Mouse (Mus musculus): ENCODE results near the gene Ptges2. TPM values are rescaled to one million over a fixed set of nuclear protein-coding genes. Genes with fewer than 3 reads are reported as not detected.
"Not testable (repeated sequence)": the region's sequence is repeated elsewhere in the genome, so short reads cannot be mapped to it uniquely, and the experiment has no call there.

Gene Ptges2
- total RNA-seq, 1 experiment, result 24.9 TPM

GRCm38 (mm10) chr2:32358381-32358780 lies 37.3 kb upstream of the Ptges2 start:
- Histone ChIP-seq H3K9ac (ENCODE audit: insufficient read depth, low read depth, low read length, poor library complexity, severe bottlenecking) (no peak overlapping the region), H3K4me3 (ENCODE audit: insufficient read depth in 1 of 2, low read depth in 1 of 2, low read length in 2 of 2, poor library complexity in 1 of 2, severe bottlenecking in 1 of 2) (no peak overlapping the region), H3K27ac (ENCODE audit: insufficient read depth, low read depth, low read length, poor library complexity, severe bottlenecking) (no peak overlapping the region), H3K9me3 (ENCODE audit: control insufficient read depth, insufficient read depth, low read depth, low read length) (no peaks in the 10 kb centered on the region), H3K4me1 (ENCODE audit: control insufficient read depth in 2 of 2, insufficient read depth in 2 of 2, low read length in 2 of 2, poor library complexity in 1 of 2) (peaks cover 0 to 2% of the 10 kb centered on the region in 2 experiments; a peak in 1 of 4 replicates), H3K36me3 (ENCODE audit: control insufficient read depth, insufficient read depth, low read length, poor library complexity, severe bottlenecking) (no peaks in the 10 kb centered on the region)
- in situ Hi-C loops (cut with MboI; ENCODE audit: low sequenced_read_pairs in 2 of 2, unreplicated experiment in 2 of 2), result no loop called here
- no peak for TF ChIP-seq ZC3H11A (IDR thresholded peaks at IDR 0.05; ENCODE audit: borderline replicate concordance, low read depth, low read length)
- no peak for TF ChIP-seq ZNF384 (IDR thresholded peaks at IDR 0.05; ENCODE audit: low read depth, low read length)
- no peak for TF ChIP-seq MAFK (IDR thresholded peaks at IDR 0.05; ENCODE audit: insufficient read depth, low read depth, low read length)
- TF ChIP-seq HCFC1 (IDR thresholded peaks at IDR 0.05; ENCODE audit: borderline replicate concordance, insufficient read depth, low read length), result no peak
- TF ChIP-seq CHD2 (IDR thresholded peaks at IDR 0.05; ENCODE audit: low read depth, low read length), result no peak
- DNase-seq (ENCODE audit: low read depth, low spot score), result no peak

- H3K9ac ChIP-seq (ENCODE audit: insufficient read depth, low read depth, low read length, poor library complexity, severe bottlenecking), result no peak overlapping the region
- no peaks in the 10 kb centered on the region for H3K36me3 ChIP-seq (ENCODE audit: control insufficient read depth, insufficient read depth, low read length, poor library complexity, severe bottlenecking)
- in situ Hi-C loops (cut with MboI; ENCODE audit: low sequenced_read_pairs in 2 of 2, unreplicated experiment in 2 of 2), result no loop called here
- H3K9me3 ChIP-seq (ENCODE audit: control insufficient read depth, insufficient read depth, low read depth, low read length), result no peaks in the 10 kb centered on the region
- peaks cover 0 to 2% of the 10 kb centered on the region in 2 experiments; a peak in 1 of 4 replicates for H3K4me1 ChIP-seq (ENCODE audit: control insufficient read depth in 2 of 2, insufficient read depth in 2 of 2, low read length in 2 of 2, poor library complexity in 1 of 2)
- peak overlapping the region in 1 of 2 experiments; percentile 79; a peak in 3 of 4 replicates for H3K4me3 ChIP-seq (ENCODE audit: insufficient read depth in 1 of 2, low read depth in 1 of 2, low read length in 2 of 2, poor library complexity in 1 of 2, severe bottlenecking in 1 of 2)
- no peak overlapping the region for H3K27ac ChIP-seq (ENCODE audit: insufficient read depth, low read depth, low read length, poor library complexity, severe bottlenecking)
- no peak for TF ChIP-seq HCFC1 (IDR thresholded peaks at IDR 0.05; ENCODE audit: borderline replicate concordance, insufficient read depth, low read length)
- TF ChIP-seq ZNF384 (IDR thresholded peaks at IDR 0.05; ENCODE audit: low read depth, low read length), result no peak
- no peak for TF ChIP-seq CHD2 (IDR thresholded peaks at IDR 0.05; ENCODE audit: low read depth, low read length)
- no peak for TF ChIP-seq ZC3H11A (IDR thresholded peaks at IDR 0.05; ENCODE audit: borderline replicate concordance, low read depth, low read length)
- TF ChIP-seq MAFK (IDR thresholded peaks at IDR 0.05; ENCODE audit: insufficient read depth, low read depth, low read length), result no peak
- DNase-seq (ENCODE audit: low read depth, low spot score), result no peak
Observed at GRCm38 (mm10) chr2:32360741-32361140, 35.0 kb upstream of the Ptges2 start.

- Histone ChIP-seq H3K36me3 (ENCODE audit: control insufficient read depth, insufficient read depth, low read length, poor library complexity, severe bottlenecking) (no peaks in the 10 kb centered on the region), H3K9ac (ENCODE audit: insufficient read depth, low read depth, low read length, poor library complexity, severe bottlenecking) (peak overlapping the region; percentile 82), H3K9me3 (ENCODE audit: control insufficient read depth, insufficient read depth, low read depth, low read length) (no peaks in the 10 kb centered on the region), H3K4me1 (ENCODE audit: control insufficient read depth in 2 of 2, insufficient read depth in 2 of 2, low read length in 2 of 2, poor library complexity in 1 of 2) (peaks cover 0 to 2% of the 10 kb centered on the region in 2 experiments; a peak in 1 of 4 replicates), H3K27ac (ENCODE audit: insufficient read depth, low read depth, low read length, poor library complexity, severe bottlenecking) (no peak overlapping the region), H3K4me3 (ENCODE audit: insufficient read depth in 1 of 2, low read depth in 1 of 2, low read length in 2 of 2, poor library complexity in 1 of 2, severe bottlenecking in 1 of 2) (peak overlapping the region; percentile 61 to 79)
- in situ Hi-C loops (cut with MboI; ENCODE audit: low sequenced_read_pairs in 2 of 2, unreplicated experiment in 2 of 2), result no loop called here
- TF ChIP-seq ZC3H11A (IDR thresholded peaks at IDR 0.05; ENCODE audit: borderline replicate concordance, low read depth, low read length) (no peak), HCFC1 (IDR thresholded peaks at IDR 0.05; ENCODE audit: borderline replicate concordance, insufficient read depth, low read length) (0 out of 2 replicates have a peak, but pooled peaks have one; percentile 34)
- DNase-seq (ENCODE audit: low read depth, low spot score), result no peak
Observed at GRCm38 (mm10) chr2:32361437-32361836, 34.3 kb upstream of the Ptges2 start.

- H3K4me3 ChIP-seq (ENCODE audit: insufficient read depth in 1 of 2, low read depth in 1 of 2, low read length in 2 of 2, poor library complexity in 1 of 2, severe bottlenecking in 1 of 2), result peak overlapping the region; percentile 67 to 79
- H3K27ac ChIP-seq (ENCODE audit: insufficient read depth, low read depth, low read length, poor library complexity, severe bottlenecking); H3K9me3 ChIP-seq (ENCODE audit: control insufficient read depth, insufficient read depth, low read depth, low read length); in situ Hi-C loops (cut with MboI; ENCODE audit: low sequenced_read_pairs in 2 of 2, unreplicated experiment in 2 of 2); DNase-seq (ENCODE audit: low read depth, low spot score); H3K36me3 ChIP-seq (ENCODE audit: control insufficient read depth, insufficient read depth, low read length, poor library complexity, severe bottlenecking); H3K4me1 ChIP-seq (ENCODE audit: control insufficient read depth in 2 of 2, insufficient read depth in 2 of 2, low read length in 2 of 2, poor library complexity in 1 of 2): not testable (repeated sequence)
- H3K9ac ChIP-seq (ENCODE audit: insufficient read depth, low read depth, low read length, poor library complexity, severe bottlenecking), result peak overlapping the region; percentile 56; the same call in 1 of the 2 replicates
- peak; percentile 90 for TF ChIP-seq ZNF384 (IDR thresholded peaks at IDR 0.05; ENCODE audit: low read depth, low read length)
Observed at GRCm38 (mm10) chr2:32362274-32362673, 33.4 kb upstream of the Ptges2 start.

DNA sequence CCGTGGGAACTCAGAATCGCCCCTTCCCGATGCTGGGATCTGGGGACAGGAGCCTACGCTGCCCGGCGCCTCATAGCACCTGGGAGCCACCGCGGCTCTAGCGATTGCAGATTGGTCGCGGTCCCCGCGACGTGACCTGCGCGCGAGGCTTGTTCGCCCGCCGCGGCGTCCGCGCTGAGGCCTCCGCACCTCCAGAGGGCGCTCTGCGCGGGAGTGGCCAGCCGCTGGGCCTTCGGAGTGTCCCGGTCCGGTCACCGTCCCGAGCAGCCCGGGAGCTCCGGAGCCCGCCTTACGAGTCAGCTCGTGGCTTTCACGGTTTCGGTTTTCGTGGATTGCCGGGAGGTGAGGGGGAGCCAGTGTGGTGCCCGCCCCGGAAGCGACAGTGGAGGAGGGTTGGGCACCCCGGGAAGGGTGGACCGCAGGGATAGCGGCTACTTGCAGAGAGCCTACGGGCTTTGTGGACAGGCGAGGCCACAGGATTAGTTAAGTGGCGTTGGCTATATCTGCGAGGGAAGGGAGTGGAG lies 32.8 kb upstream of the Ptges2 start:
- Histone ChIP-seq H3K9ac (ENCODE audit: insufficient read depth, low read depth, low read length, poor library complexity, severe bottlenecking) (peak overlapping the region; percentile 56), H3K27ac (ENCODE audit: insufficient read depth, low read depth, low read length, poor library complexity, severe bottlenecking) (no peak overlapping the region), H3K4me1 (ENCODE audit: control insufficient read depth in 2 of 2, insufficient read depth in 2 of 2, low read length in 2 of 2, poor library complexity in 1 of 2) (peaks cover 0 to 2% of the 10 kb centered on the region in 2 experiments; a peak in 1 of 4 replicates), H3K36me3 (ENCODE audit: control insufficient read depth, insufficient read depth, low read length, poor library complexity, severe bottlenecking) (peaks cover 2% of the 10 kb centered on the region; the same call in 1 of the 2 replicates), H3K4me3 (ENCODE audit: insufficient read depth in 1 of 2, low read depth in 1 of 2, low read length in 2 of 2, poor library complexity in 1 of 2, severe bottlenecking in 1 of 2) (peak overlapping the region; percentile 67 to 79), H3K9me3 (ENCODE audit: control insufficient read depth, insufficient read depth, low read depth, low read length) (no peaks in the 10 kb centered on the region)
- TF ChIP-seq ZC3H11A (IDR thresholded peaks at IDR 0.05; ENCODE audit: borderline replicate concordance, low read depth, low read length) (no peak), ZNF384 (IDR thresholded peaks at IDR 0.05; ENCODE audit: low read depth, low read length) (no peak), HCFC1 (IDR thresholded peaks at IDR 0.05; ENCODE audit: borderline replicate concordance, insufficient read depth, low read length) (0 out of 2 replicates have a peak, but pooled peaks have one; percentile 17)
- peak; percentile 47 for DNase-seq (ENCODE audit: low read depth, low spot score)
- in situ Hi-C loops (cut with MboI; ENCODE audit: low sequenced_read_pairs in 2 of 2, unreplicated experiment in 2 of 2), result no loop called here

Measured in ES-E14 (cell line).